Mouse (Mus musculus): ENCODE data around the gene Zfp641. TPM values are rescaled to one million over a fixed set of nuclear protein-coding genes. Genes with fewer than 3 reads are reported as not detected.

Gene Zfp641
- polyA plus RNA-seq (2015; fragmentation: Nextera tagmentation; extraction: Ambion mirVana) = 0.65 and 0.70 TPM in 2 replicates

DNA sequence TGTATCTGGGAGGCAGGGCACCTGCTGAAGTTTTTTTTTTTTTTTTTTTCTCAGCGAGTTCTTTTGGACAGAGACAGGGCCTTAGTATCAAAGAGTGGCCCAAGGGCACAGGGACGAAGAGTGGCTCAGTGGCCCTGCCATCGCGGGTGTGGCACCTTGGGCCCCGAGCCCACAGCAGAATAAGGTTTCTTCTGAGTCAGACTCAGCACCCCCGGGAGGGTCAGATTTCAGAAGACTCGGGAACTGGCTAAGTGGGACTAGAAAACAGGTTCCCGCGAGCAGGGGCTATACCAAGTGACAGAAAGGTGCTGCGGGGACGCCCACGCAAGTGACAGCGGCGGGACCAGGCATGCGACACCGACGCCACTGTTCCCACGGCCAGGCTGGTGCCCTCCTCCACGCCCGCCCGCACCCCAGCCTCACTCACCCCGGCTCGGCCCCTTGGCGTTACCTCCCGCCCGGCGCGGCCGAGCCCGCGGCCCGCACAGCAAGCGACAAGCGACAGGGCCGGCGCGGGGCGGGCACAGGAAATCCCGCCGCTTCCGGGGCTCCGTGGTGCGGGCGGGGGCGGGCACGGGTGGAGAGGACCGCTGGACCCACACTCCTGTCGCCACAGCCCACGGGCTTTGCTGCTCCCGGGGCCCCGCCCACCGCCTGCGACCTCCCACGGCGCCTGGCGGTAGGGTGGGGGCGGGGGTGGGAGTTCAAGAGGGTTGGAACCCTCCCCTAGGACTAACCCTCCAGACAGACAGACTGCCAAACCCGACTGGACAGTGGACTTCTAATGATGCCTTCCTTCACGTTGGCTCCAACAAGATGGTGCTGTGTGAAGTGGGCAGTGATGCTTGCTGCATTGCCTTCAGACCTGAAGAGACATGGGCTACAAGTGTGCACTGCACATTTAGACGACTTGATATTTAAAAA is at the start of gene Zfp641:
TSS of gene Zfp641 (minus strand) at position 534 of the 924 bp plus-strand sequence.
- H3K4me2 ChIP-seq (ENCODE audit: low read depth, low read length) = peak within 1 kb of the TSS; percentile 87
- ATAC-seq (ENCODE audit: low read depth) = peak; percentile 68
- no peak within 1 kb of the TSS for H3K27ac ChIP-seq (ENCODE audit: low read length)
- H3K27me3 ChIP-seq (ENCODE audit: control insufficient read depth, insufficient read depth, low read depth, low read length) = no peaks in the 10 kb centered on the region; the same call in 1 of the 2 replicates
- peak within 1 kb of the TSS; percentile 64 for H3K4me3 ChIP-seq (ENCODE audit: low read length)
- H3K9me3 ChIP-seq (ENCODE audit: control insufficient read depth, low read length) = no peaks in the 10 kb centered on the region
- 1% methylated on average over 57 of the region's 60 CpGs for WGBS
- H3K36me3 ChIP-seq (ENCODE audit: control insufficient read depth, insufficient read depth, low read length) = no peaks in the 10 kb centered on the region
- 0 out of 2 replicates have a peak, but pooled peaks cover 3% of the 10 kb centered on the region for H3K4me1 ChIP-seq (replicated peaks; ENCODE audit: control insufficient read depth, insufficient read depth, low read length)
- H3K9ac ChIP-seq (ENCODE audit: low read length) = peak within 1 kb of the TSS; percentile 75

DNA sequence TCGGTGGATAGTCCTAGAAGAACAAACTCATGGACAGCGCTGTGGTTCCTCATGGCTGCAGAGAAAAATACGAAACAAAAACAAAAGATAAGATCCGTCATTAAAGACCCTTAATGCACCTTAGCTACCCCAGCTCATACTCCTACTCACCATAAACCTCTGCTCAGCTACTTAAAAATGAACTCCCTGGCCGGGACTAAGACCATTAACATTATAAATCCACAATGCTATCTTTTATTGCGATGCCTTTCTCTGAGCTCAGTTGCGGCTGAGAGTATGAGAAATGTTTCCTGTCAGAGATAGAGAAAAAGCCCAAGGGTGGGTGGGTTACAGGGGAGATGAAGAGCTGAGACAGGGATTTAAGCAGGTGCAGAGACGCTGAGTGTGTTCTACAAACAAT is 44.9 kb upstream of the Zfp641 start, which contains the start of gene Olfr284:
TSS of gene Olfr284 (minus strand) at position 101 of the 400 bp plus-strand sequence.
- Histone ChIP-seq H3K36me3 (ENCODE audit: control insufficient read depth, insufficient read depth, low read length) (no peaks in the 10 kb centered on the region), H3K27me3 (ENCODE audit: control insufficient read depth, insufficient read depth, low read depth, low read length) (no peaks in the 10 kb centered on the region), H3K4me3 (ENCODE audit: low read length) (no peak within 1 kb of the TSS), H3K27ac (ENCODE audit: low read length) (no peak within 1 kb of the TSS), H3K9ac (ENCODE audit: low read length) (no peak within 1 kb of the TSS), H3K4me2 (ENCODE audit: low read depth, low read length) (no peak within 1 kb of the TSS), H3K9me3 (ENCODE audit: control insufficient read depth, low read length) (no peaks in the 10 kb centered on the region), H3K4me1 (replicated peaks; ENCODE audit: control insufficient read depth, insufficient read depth, low read length) (no peaks in the 10 kb centered on the region)
- no peak for ATAC-seq (ENCODE audit: low read depth)
- 61% methylated on average over 8 of the region's 8 CpGs for WGBS

DNA sequence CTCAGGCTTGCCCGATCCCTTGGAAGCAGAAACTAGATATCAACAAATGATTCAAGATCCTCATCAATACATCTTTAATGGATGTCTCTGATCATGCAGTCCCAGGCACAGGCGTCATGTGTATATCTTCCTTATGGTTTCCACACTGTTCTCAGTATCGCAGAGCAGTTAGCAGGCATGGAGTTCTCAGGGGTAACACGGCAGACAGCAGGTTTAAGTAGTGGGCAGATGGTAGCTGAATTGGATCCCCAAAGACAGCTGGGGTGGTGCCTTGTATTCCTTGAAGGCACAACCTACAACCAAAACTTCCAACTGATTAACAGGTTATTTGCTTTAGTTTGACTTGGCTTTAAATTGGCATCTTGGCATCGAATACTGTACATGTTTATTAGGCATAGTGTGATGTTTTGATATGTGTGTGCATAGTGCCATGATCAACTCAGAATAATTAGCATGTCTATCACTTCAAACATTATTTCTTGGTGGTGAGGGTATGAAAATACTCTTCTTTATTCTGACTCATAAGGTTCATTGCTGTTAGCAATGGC is 21.3 kb upstream of the Zfp641 start, which contains the start of gene Olfr285:
TSS of gene Olfr285 (minus strand) at position 177 of the 548 bp plus-strand sequence.
- Histone ChIP-seq H3K4me1 (replicated peaks; ENCODE audit: control insufficient read depth, insufficient read depth, low read length) (no peaks in the 10 kb centered on the region), H3K27ac (ENCODE audit: low read length) (no peak within 1 kb of the TSS), H3K9me3 (ENCODE audit: control insufficient read depth, low read length) (no peaks in the 10 kb centered on the region), H3K27me3 (ENCODE audit: control insufficient read depth, insufficient read depth, low read depth, low read length) (no peaks in the 10 kb centered on the region), H3K36me3 (ENCODE audit: control insufficient read depth, insufficient read depth, low read length) (no peaks in the 10 kb centered on the region), H3K9ac (ENCODE audit: low read length) (no peak within 1 kb of the TSS), H3K4me2 (ENCODE audit: low read depth, low read length) (no peak within 1 kb of the TSS), H3K4me3 (ENCODE audit: low read length) (no peak within 1 kb of the TSS)
- no peak for ATAC-seq (ENCODE audit: low read depth)
- WGBS = 83% methylated on average over 5 of the region's 5 CpGs

- ATAC-seq (ENCODE audit: low read depth) = no peak
- Histone ChIP-seq H3K4me1 (replicated peaks; ENCODE audit: control insufficient read depth, insufficient read depth, low read length) (no peaks in the 10 kb centered on the region), H3K4me3 (ENCODE audit: low read length) (no peak overlapping the region), H3K36me3 (ENCODE audit: control insufficient read depth, insufficient read depth, low read length) (no peaks in the 10 kb centered on the region), H3K4me2 (ENCODE audit: low read depth, low read length) (no peak overlapping the region), H3K9ac (ENCODE audit: low read length) (no peak overlapping the region), H3K9me3 (ENCODE audit: control insufficient read depth, low read length) (no peaks in the 10 kb centered on the region), H3K27me3 (ENCODE audit: control insufficient read depth, insufficient read depth, low read depth, low read length) (no peaks in the 10 kb centered on the region), H3K27ac (ENCODE audit: low read length) (no peak overlapping the region)
- 38% methylated on average over 6 of the region's 6 CpGs for WGBS
Observed at GRCm38 (mm10) chr15:98315703-98316102, 19.7 kb upstream of the Zfp641 start.

DNA sequence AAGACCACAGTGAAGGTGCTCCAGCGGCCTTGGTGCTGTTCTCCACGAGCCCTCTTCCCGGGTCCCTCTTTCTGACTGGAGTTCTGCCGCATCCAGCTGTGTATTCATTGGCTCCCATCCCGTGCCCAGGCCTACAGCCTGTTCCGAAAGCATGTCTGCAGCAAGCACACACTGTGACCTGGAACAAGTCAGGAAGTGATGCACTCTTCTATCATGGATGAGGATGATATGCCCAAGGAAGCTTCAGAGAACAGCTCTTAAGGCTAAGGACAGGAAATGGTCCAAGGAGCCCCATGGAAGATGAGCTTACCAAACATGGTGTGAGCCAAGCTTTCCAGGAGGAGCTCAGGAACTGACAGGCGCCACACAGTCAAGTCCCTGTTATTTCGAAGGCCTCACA is 2.3 kb downstream of the Zfp641 start:
- Histone ChIP-seq H3K36me3 (ENCODE audit: control insufficient read depth, insufficient read depth, low read length) (no peaks in the 10 kb centered on the region), H3K9me3 (ENCODE audit: control insufficient read depth, low read length) (no peaks in the 10 kb centered on the region), H3K27ac (ENCODE audit: low read length) (no peak overlapping the region), H3K27me3 (ENCODE audit: control insufficient read depth, insufficient read depth, low read depth, low read length) (no peaks in the 10 kb centered on the region; the same call in 1 of the 2 replicates), H3K9ac (ENCODE audit: low read length) (no peak overlapping the region), H3K4me1 (replicated peaks; ENCODE audit: control insufficient read depth, insufficient read depth, low read length) (0 out of 2 replicates have a peak, but pooled peaks cover 3% of the 10 kb centered on the region), H3K4me2 (ENCODE audit: low read depth, low read length) (no peak overlapping the region), H3K4me3 (ENCODE audit: low read length) (no peak overlapping the region)
- ATAC-seq (ENCODE audit: low read depth) = no peak
- WGBS = 82% methylated on average over 8 of the region's 8 CpGs

DNA sequence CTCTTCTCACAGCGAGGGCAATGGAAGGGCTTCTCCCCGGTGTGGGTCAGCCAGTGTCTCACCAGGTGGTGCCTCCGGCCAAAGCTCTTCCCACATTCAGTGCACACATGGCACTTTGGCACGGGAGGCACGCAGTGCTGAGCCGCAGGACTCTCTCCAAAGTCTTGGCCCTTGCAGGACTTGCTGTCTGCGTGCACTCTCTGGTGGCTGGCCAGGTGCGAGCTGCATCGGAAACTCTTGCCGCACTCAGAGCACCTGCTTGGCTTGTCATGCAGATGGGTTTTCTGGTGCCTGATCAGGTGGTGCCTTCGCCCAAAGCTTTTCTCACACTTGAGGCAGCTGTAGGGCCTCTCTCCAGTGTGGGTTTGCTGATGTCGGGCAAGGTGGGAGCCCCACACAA is 7.4 kb downstream of the Zfp641 start:
- H3K4me2 ChIP-seq (ENCODE audit: low read depth, low read length) = no peak overlapping the region
- no peak for ATAC-seq (ENCODE audit: low read depth)
- H3K27me3 ChIP-seq (ENCODE audit: control insufficient read depth, insufficient read depth, low read depth, low read length) = no peaks in the 10 kb centered on the region
- no peaks in the 10 kb centered on the region for H3K4me1 ChIP-seq (replicated peaks; ENCODE audit: control insufficient read depth, insufficient read depth, low read length)
- no peak overlapping the region for H3K4me3 ChIP-seq (ENCODE audit: low read length)
- H3K27ac ChIP-seq (ENCODE audit: low read length) = no peak overlapping the region
- WGBS = 70% methylated on average over 12 of the region's 12 CpGs
- H3K9me3 ChIP-seq (ENCODE audit: control insufficient read depth, low read length) = no peaks in the 10 kb centered on the region
- no peaks in the 10 kb centered on the region for H3K36me3 ChIP-seq (ENCODE audit: control insufficient read depth, insufficient read depth, low read length)
- no peak overlapping the region for H3K9ac ChIP-seq (ENCODE audit: low read length)

GRCm38 (mm10) chr15:98286418-98286817 is 9.5 kb downstream of the Zfp641 start:
- Histone ChIP-seq H3K9ac (ENCODE audit: low read length) (no peak overlapping the region), H3K27ac (ENCODE audit: low read length) (no peak overlapping the region), H3K36me3 (ENCODE audit: control insufficient read depth, insufficient read depth, low read length) (no peaks in the 10 kb centered on the region), H3K4me3 (ENCODE audit: low read length) (no peak overlapping the region), H3K4me1 (replicated peaks; ENCODE audit: control insufficient read depth, insufficient read depth, low read length) (no peaks in the 10 kb centered on the region), H3K4me2 (ENCODE audit: low read depth, low read length) (no peak overlapping the region), H3K27me3 (ENCODE audit: control insufficient read depth, insufficient read depth, low read depth, low read length) (no peaks in the 10 kb centered on the region), H3K9me3 (ENCODE audit: control insufficient read depth, low read length) (no peaks in the 10 kb centered on the region)
- 62% methylated on average over 7 of the region's 7 CpGs for WGBS
- ATAC-seq (ENCODE audit: low read depth) = no peak

DNA sequence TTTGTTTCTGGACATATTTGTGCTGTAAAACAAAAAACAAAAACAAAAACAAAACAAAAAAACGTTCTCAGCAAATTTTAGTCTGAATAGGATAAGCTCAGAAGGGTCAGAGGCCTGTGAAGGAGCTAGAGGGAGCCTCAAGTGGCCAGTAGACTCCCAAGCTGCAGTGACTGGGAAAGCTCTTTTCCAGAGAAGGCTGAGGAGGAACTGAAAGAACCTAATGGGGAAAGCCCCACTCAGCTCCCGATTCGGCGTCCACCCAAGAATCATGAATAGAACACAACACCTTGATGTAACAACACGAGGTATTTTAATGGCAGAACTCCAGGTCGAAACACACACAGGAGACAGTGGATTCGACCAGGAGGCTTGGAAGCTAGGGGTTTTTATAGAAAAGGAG is 38.2 kb downstream of the Zfp641 start:
- H3K9ac ChIP-seq (ENCODE audit: low read length) = no peak overlapping the region
- no peak overlapping the region for H3K4me2 ChIP-seq (ENCODE audit: low read depth, low read length)
- no peak overlapping the region for H3K27ac ChIP-seq (ENCODE audit: low read length)
- no peaks in the 10 kb centered on the region for H3K27me3 ChIP-seq (ENCODE audit: control insufficient read depth, insufficient read depth, low read depth, low read length)
- H3K36me3 ChIP-seq (ENCODE audit: control insufficient read depth, insufficient read depth, low read length) = no peaks in the 10 kb centered on the region
- no peak for ATAC-seq (ENCODE audit: low read depth)
- no peaks in the 10 kb centered on the region for H3K9me3 ChIP-seq (ENCODE audit: control insufficient read depth, low read length)
- whole genome bisulfite sequencing = 79% methylated on average over 7 of the region's 7 CpGs
- no peaks in the 10 kb centered on the region for H3K4me1 ChIP-seq (replicated peaks; ENCODE audit: control insufficient read depth, insufficient read depth, low read length)
- no peak overlapping the region for H3K4me3 ChIP-seq (ENCODE audit: low read length)

GRCm38 (mm10) chr15:98257193-98257592 is 38.8 kb downstream of the Zfp641 start, which contains the start of gene H1fnt:
Gene H1fnt, minus strand, starts transcription at chr15:98257293.
- H3K4me2 ChIP-seq (ENCODE audit: low read depth, low read length) = no peak within 1 kb of the TSS
- ATAC-seq (ENCODE audit: low read depth) = no peak
- H3K9ac ChIP-seq (ENCODE audit: low read length) = no peak within 1 kb of the TSS
- WGBS = 86% methylated on average over 8 of the region's 8 CpGs
- no peaks in the 10 kb centered on the region for H3K4me1 ChIP-seq (replicated peaks; ENCODE audit: control insufficient read depth, insufficient read depth, low read length)
- H3K27ac ChIP-seq (ENCODE audit: low read length) = no peak within 1 kb of the TSS
- H3K27me3 ChIP-seq (ENCODE audit: control insufficient read depth, insufficient read depth, low read depth, low read length) = no peaks in the 10 kb centered on the region
- H3K36me3 ChIP-seq (ENCODE audit: control insufficient read depth, insufficient read depth, low read length) = no peaks in the 10 kb centered on the region
- H3K9me3 ChIP-seq (ENCODE audit: control insufficient read depth, low read length) = no peaks in the 10 kb centered on the region
- H3K4me3 ChIP-seq (ENCODE audit: low read length) = no peak within 1 kb of the TSS

Measured in lung, embryonic 16.5 days (tissue).